Mouse (Mus musculus) left cerebral cortex, adult 2 months (tissue): ENCODE measurements around the gene Wrap53. TPM values are rescaled to one million over a fixed set of nuclear protein-coding genes. Genes with fewer than 3 reads are reported as not detected.

ENCODE experiments used
- DNase-seq, 2 experiments: peaks; one replicate each; pipeline ENCODE4 v3.0.0; 2021 to 2022; ENCODE audit warnings: low spot score in 2 of 2, mixed read lengths in 1 of 2; ENCODE audit errors: extremely low spot score in 1 of 2
- H3K27ac ChIP-seq: fragments of 200-600 bp; 2 replicates; pipeline ENCODE4 v1.8.1; 2022
- H3K4me3 ChIP-seq: fragments of 200-600 bp; 2 replicates; pipeline ENCODE4 v1.8.1; 2022
- CTCF ChIP-seq: fragments of 200-600 bp; IDR thresholded peaks from 2 replicates; pipeline ENCODE4 v1.8.1; 2022; ENCODE audit warnings: antibody characterized with exemption, mild to moderate bottlenecking, moderate library complexity
- intact Hi-C: fragments of 180-260 bp; cut with DNase I; formaldehyde crosslinking; loops from one replicate; pipeline ENCODE4 v1.15.1; 2025
- total RNA-seq, 2 experiments: library from RNA; stranded (reverse); gene quantifications; 2 replicates each; pipeline ENCODE4 v1.2.3; 2021

The Wrap53 gene
- total RNA-seq, 2 experiments from 2014 or later: 7.6 to 10.5 TPM

DNA sequence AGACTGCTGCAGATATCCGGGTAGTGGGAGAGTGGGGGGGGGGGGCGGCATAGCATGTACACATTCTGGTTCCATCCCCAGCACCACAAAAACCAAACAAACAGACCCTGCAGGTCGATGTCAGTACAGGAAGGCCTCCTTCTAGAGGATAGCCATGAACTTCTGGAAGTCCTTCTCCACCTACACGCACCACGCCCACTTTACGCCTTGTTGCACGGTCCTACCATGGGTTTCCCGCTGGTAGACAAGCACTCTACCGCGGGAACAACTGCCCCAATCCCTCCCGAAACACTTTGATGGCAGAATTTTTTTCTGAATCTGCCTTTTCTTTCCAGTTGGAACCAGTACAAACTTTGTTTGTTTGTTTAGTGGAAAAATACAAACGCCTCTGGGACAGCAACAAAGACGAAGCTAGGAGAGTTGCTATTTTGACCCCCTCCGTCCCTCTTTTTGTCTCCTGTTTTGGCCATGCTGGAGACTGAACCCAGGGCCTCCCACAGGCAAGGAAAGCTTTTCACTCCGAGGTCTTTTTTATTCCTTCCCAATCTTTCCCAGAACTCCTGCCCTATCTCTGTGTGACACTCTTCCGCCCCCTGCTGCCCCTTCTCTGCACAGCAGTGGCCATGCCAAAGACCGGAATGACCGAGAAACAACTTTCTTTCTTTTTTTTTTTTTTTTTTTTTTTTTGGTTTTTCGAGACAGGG, 33.6 kb upstream of the Wrap53 start:
- peak overlapping the region; percentile 40 for H3K27ac ChIP-seq
- intact Hi-C loops: loop anchor here (1.0 kb wide), 1 partner anchor 34 kb away; no protein-coding TSS in a partner anchor
- peak; percentile 70 for TF ChIP-seq CTCF
- peak; percentile 68 to 74 for DNase-seq
- peak overlapping the region; percentile 24 for H3K4me3 ChIP-seq

DNA sequence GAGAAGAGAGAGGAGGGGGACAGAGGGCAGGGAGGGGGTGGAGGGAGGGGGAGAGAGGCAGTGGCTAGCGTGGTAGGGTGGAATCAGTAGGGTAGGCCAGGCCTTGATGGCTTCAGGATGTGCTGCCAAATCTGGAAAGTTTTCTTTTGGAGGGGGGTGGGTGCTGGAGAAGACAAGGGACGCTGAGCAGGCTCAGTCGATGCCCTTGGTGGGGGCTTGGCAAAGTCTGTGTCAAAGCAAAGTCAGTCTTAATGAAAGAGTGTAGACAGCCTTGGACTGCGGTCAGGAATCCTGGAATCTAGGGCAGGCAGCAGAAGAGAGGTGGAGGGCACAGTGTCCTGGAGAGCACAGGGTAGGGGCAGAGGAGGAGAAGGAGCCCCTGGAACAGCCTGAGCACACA, 30.8 kb upstream of the Wrap53 start:
- intact Hi-C loops: no loop called here
- no peak overlapping the region for H3K27ac ChIP-seq
- no peak for DNase-seq
- no peak for TF ChIP-seq CTCF
- no peak overlapping the region for H3K4me3 ChIP-seq

DNA sequence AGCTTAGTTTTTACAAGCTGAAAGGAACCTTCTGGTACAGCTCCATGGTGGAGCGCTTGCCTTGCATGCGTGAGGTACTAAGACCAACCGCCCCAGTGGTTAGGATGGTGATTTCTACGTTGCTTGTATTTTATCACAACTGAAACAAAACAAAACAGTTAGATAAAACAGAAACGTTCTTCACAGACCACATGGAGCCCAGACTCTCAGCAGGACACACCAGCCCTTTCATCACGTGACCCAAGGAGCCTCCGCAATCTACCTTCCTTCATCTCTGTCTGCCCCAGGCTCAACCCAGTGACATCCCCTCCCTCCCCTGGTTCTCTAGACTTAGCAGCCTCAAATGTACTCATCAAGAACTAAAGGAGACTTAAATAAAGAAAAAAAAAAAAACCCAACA, 29.4 kb upstream of the Wrap53 start:
- no peak for DNase-seq
- Histone ChIP-seq H3K4me3 (no peak overlapping the region), H3K27ac (no peak overlapping the region)
- no peak for TF ChIP-seq CTCF
- intact Hi-C loops: no loop called here

DNA sequence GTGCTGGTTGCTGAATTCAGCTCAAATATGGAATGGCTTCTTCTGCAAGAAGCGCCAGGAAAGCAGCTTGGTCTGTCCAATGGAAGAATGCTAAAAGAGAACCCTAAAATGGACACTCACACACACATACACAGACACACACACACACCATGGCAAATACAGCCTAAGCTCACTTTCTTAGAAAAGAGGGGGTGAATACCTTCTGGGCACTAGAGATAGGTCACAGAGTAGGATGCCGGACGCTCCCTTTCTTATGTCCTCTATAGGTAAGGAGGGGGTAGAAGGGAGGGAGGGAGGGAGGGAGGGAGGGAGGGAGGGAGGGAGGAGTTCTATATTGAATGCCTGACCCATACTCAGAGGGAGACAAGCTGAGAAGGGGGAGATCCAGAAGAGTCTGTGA, 28.5 kb upstream of the Wrap53 start:
- intact Hi-C loops: no loop called here
- Histone ChIP-seq H3K4me3 (no peak overlapping the region), H3K27ac (no peak overlapping the region)
- TF ChIP-seq CTCF: no peak
- DNase-seq: no peak

DNA sequence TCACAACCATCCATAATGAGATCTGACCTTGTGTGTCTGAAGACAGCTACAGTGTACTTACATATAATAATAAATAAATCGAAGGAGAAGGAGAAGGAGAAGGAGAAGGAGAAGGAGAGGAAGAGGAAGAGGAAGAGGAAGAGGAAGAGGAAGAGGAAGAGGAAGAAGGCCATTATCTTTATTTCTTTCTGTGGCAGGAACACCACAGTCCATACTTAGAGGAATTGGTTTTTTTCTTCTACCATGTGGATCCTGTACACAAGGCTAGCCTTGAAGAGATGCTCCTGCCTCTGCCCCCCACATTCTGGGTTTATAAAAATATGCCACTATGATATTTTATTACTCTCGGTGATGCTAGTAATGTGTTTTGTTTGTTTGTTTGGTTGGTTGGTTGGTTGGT, 26.8 kb upstream of the Wrap53 start:
- no peak for TF ChIP-seq CTCF
- intact Hi-C loops: no loop called here

DNA sequence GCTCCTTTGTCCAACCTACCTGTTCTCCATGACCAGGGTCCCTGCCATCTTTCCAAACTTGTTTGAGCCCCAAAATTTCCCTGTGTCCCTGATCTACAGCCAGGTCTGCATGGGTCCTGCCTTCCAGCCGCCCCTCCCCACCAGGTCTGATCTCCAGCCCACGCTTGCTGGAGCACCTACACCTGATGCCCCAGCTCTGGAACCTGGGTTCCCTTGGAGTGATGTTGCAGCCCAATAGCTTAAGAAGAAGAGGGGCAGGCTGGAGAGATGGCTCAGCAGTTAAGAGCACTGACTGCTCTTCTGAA, 26.4 kb upstream of the Wrap53 start:
- intact Hi-C loops: no loop called here
- Histone ChIP-seq H3K27ac (no peak overlapping the region), H3K4me3 (peak overlapping the region; percentile 67; the same call in 1 of the 2 replicates)
- no peak for TF ChIP-seq CTCF
- no peak for DNase-seq

More for the DNA sequence above, 26.8 kb upstream of the Wrap53 start:
- Histone ChIP-seq H3K4me3 (no peak overlapping the region), H3K27ac (no peak overlapping the region)
- DNase-seq: no peak

DNA sequence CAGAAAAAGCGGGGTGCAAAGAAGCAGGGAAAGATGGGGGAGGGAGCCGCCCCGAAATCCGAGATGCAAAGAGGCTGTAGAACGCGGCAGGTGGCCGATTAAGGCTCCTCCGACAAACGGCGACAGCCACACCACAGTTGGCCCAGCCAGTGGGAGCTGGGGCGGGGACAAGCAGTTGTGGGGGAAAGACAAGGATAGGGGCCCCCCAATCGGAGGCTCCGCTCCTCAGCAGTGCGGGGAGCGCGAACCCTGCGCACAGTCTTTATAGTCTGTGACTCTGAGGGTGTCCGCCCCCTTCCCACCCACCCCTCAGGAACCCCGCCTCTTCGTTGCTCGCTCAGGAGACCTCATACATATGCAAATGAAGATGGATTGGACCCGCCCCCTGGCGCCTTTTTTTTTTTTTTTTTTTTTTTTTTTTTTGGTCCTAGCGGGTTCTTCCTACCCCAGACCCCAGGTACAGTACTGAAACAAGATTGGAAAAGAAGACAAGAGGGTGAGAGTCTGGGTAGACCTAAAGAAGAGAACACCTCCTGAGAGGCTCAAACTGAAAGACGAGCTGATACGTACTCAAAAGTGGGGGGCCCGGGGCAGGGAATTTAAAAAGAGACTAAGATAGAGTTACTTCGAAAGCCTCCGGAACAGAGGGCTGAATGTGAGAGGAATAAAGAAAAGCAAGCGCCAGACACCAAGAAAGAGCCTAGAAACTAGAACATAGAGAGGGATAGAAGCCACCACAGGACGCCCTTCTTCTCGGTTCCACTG, 25.9 kb upstream of the Wrap53 start, which contains the start of gene Atp1b2:
Atp1b2 (minus strand) TSS at position 217 of the 765 bp plus-strand sequence.
- Histone ChIP-seq H3K4me3 (peak within 1 kb of the TSS; percentile 67), H3K27ac (peak within 1 kb of the TSS; percentile 95)
- DNase-seq: peak; percentile 79 to 82
- intact Hi-C loops: loop anchor here (1.0 kb wide), 1 partner anchor 25 kb away; no protein-coding TSS in a partner anchor
- no peak for TF ChIP-seq CTCF

DNA sequence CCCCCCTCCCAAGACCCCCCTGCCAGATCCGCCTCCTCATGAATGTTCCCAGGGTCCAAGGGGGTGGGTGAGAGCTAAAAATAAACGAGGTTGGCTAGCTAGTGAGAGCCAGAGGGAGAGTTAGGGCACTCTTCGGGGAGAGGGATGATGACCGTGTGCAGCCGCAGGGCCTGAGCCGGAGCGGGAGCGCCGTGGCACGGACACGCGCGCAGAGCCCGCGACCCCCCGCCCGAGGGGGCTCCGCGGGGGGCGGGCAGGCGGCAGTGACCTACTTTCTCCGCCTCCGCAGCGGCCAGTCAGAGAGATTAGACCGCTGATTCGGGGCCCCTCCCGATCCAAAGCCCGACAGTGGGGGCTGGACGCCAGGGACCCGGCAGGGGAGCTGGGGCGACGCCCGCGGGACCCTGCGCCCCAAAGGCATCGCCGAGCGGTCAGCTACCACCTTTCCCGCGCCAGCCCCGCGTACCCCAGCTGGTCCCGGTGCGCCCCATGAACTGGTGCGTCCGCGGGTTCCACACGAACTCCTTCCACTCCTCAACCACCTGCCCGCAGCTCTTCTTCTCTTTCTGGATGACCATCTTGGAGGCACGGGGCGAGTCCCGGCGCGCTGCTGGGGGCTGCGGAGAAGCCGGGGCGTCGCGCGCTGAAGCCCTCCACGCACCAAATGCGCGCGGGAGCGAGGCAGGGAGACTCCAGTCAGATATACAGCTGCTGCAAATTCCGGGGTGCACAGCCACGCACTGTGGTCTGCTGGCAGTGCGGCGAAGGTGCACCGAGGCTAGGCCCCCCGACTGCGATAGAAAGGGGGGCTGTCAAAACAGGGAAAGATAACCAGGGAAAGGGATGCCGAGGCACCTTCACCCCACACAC, 25.0 kb upstream of the Wrap53 start:
- Histone ChIP-seq H3K27ac (peak overlapping the region; percentile 95), H3K4me3 (peak overlapping the region; percentile 67)
- TF ChIP-seq CTCF: no peak
- DNase-seq: peak; percentile 40 to 42
- intact Hi-C loops: loop anchor here (1.0 kb wide), 1 partner anchor 24 kb away; no protein-coding TSS in a partner anchor

DNA sequence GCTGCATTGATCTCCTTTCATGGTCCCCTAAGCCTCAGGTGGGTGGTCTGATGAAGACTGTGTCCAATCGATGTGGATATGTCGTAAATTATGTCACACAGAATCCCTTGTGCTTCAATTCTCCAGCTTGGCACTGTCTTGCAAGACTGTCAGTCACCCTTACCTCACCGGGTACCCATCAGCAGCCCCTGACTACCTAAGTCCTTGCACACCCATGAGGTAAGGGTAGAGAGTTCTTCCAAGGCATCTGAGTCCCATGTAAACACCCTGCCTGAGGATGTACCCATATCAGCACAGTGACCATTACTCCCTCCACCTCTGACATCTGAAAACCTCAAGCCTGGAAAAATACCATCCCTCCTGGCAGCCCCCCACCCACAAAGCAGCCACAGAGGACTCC, 24.3 kb upstream of the Wrap53 start:
- peak overlapping the region; percentile 95 for H3K27ac ChIP-seq
- intact Hi-C loops: no loop called here
- no peak for DNase-seq
- H3K4me3 ChIP-seq: peak overlapping the region; percentile 67
- no peak for TF ChIP-seq CTCF

DNA sequence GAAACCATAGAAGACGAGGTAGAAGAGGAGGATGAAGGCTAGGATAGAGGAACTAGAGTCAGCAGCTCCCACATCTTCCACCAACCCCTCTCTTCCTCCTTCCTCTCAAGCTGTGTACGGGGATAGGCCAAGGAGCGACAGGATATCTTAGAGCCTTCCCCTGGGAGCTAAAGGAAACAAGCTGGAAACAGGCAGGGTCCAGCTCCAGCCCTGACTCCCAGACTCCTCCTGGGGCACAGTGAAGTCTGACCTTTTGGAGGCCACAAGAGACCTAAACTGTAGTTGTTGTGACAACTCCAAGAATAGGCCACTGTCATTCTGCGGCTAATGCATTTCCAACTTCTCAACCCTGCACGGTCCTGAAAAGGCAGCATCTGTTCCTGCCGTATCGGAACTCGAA, 23.5 kb upstream of the Wrap53 start:
- DNase-seq: no peak
- Histone ChIP-seq H3K27ac (peak overlapping the region; percentile 95; the same call in 1 of the 2 replicates), H3K4me3 (peak overlapping the region; percentile 67)
- TF ChIP-seq CTCF: no peak
- intact Hi-C loops: no loop called here

DNA sequence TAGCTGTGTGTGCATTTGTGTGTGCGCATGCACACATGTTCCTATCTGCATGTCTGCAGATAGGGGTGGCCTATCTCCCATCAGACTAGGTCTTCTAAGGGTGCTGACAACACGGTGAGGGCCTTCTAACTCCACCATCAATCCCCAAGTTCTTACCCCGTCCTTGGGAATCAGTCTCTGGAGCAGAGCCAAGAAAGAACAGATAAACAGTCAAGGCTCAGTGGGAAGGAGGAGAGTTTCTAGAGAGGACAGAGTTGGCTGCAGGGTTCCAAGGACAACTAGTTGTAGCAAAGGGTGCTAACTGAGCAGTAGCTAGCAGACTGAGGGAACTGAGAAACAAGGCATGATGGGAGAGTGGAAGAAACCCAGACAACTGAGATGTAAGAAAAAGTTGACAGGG, 21.7 kb upstream of the Wrap53 start:
- no peak for TF ChIP-seq CTCF
- H3K27ac ChIP-seq: no peak overlapping the region
- H3K4me3 ChIP-seq: no peak overlapping the region
- intact Hi-C loops: no loop called here
- no peak for DNase-seq

DNA sequence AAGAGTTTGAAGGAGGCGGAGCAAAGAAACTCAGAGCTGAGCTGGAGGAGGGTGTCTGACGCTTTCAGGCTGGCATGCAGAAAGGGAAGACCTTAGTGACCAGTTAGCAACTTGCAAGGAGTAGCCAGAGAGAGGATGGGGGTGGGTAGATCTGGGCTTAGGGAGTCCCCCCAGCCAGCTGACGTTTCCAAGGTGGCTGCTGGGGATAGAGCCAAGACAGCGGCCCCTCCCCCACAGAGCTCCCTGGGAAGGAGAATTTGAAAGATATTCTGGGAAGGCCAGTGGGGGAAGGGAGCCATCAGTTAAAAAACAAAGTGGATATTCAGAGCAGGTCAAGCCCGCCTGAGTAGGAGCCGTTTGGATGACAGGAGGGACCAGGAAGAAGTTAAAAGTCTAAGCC, 20.0 kb upstream of the Wrap53 start:
- no peak overlapping the region for H3K4me3 ChIP-seq
- TF ChIP-seq CTCF: no peak
- peak; percentile 56 to 77 for DNase-seq
- peak overlapping the region; percentile 66 for H3K27ac ChIP-seq
- intact Hi-C loops: no loop called here
